Mouse (Mus musculus) gastrocnemius, postnatal 10 days (tissue): ENCODE data around the gene Dus1l. TPM values are rescaled to one million over a fixed set of nuclear protein-coding genes. Genes with fewer than 3 reads are reported as not detected.
A peak's percentile ranks its signal among the peaks of the same experiment; 100 is the strongest.
"Not testable (repeated sequence)": the region's sequence is repeated elsewhere in the genome, so short reads cannot be mapped to it uniquely, and the experiment has no call there.

Experiments
- DNase-seq: peaks from one replicate; pipeline ENCODE4 v3.0.0; 2021; ENCODE audit warnings: mixed read lengths
- total RNA-seq, 2 experiments: library from RNA; stranded (reverse); gene quantifications; 2 replicates each; pipeline ENCODE4 v1.2.3; 2021

The Dus1l gene
- total RNA-seq, 2 experiments from 2014 or later: 29.9 to 34.0 TPM

- peak; percentile 99 for DNase-seq
Measured at GRCm38 (mm10) chr11:120775774-120776469, 20.3 kb downstream of the Dus1l start.

- DNase-seq: no peak
Measured at GRCm38 (mm10) chr11:120773463-120774190, 22.6 kb downstream of the Dus1l start.

GRCm38 (mm10) chr11:120772749-120773148, 23.5 kb downstream of the Dus1l start:
- DNase-seq: no peak

- DNase-seq: no peak
Measured at GRCm38 (mm10) chr11:120768206-120768605, 28.0 kb downstream of the Dus1l start.

GRCm38 (mm10) chr11:120767023-120767422, 29.2 kb downstream of the Dus1l start:
- not testable (repeated sequence) for DNase-seq

- DNase-seq: not testable (repeated sequence)
Measured at GRCm38 (mm10) chr11:120763121-120763999, 32.8 kb downstream of the Dus1l start.

- not testable (repeated sequence) for DNase-seq
Measured at GRCm38 (mm10) chr11:120762672-120763041, 33.5 kb downstream of the Dus1l start, which contains the start of gene Hmga1b. Hmga1b (plus strand) TSS chr11:120762794.

- no peak for DNase-seq
Measured at GRCm38 (mm10) chr11:120761811-120762671, 34.2 kb downstream of the Dus1l start.

- DNase-seq: no peak
Measured at GRCm38 (mm10) chr11:120760236-120760635, 36.0 kb downstream of the Dus1l start.

- DNase-seq: no peak
Measured at GRCm38 (mm10) chr11:120751606-120752005, 44.6 kb downstream of the Dus1l start.

GRCm38 (mm10) chr11:120749430-120749829, 46.8 kb downstream of the Dus1l start:
- no peak for DNase-seq

GRCm38 (mm10) chr11:120747974-120748373, 48.2 kb downstream of the Dus1l start:
- DNase-seq: no peak

- no peak for DNase-seq
Measured at GRCm38 (mm10) chr11:120744121-120744701, 52.0 kb downstream of the Dus1l start.

- DNase-seq: no peak
Measured at GRCm38 (mm10) chr11:120740981-120741380, 55.2 kb downstream of the Dus1l start.

Other genes starting within 250 kb of the Dus1l start
- 10 to 100 TPM; 51.3 to 52.7 TPM for gene Mcrip1, start 246.7 kb downstream of the Dus1l start, total RNA-seq
- 100 to 1,000 TPM; 156 to 183 TPM for gene Ppp1r27, start 245.3 kb downstream of the Dus1l start, total RNA-seq
- 100 to 1,000 TPM; 349 to 414 TPM for gene P4hb, start 223.2 kb downstream of the Dus1l start, total RNA-seq
- gene Arhgdia, start 214.8 kb downstream of the Dus1l start, total RNA-seq: 100 to 1,000 TPM; 163 to 197 TPM
- 10 to 100 TPM; 72.1 to 77.3 TPM for gene Alyref, start 198.0 kb downstream of the Dus1l start, total RNA-seq
- 10 to 100 TPM; 60.1 to 67.6 TPM for gene Anapc11, start 198.0 kb downstream of the Dus1l start, total RNA-seq
- not detected for gene Npb, start 187.9 kb downstream of the Dus1l start, total RNA-seq
- gene Pcyt2, start 178.5 kb downstream of the Dus1l start, total RNA-seq: 10 to 100 TPM; 29.7 to 30.9 TPM
- gene Sirt7, start 171.2 kb downstream of the Dus1l start, total RNA-seq: 1 to 10 TPM; 6.5 to 9.2 TPM
- gene Mafg, start 162.8 kb downstream of the Dus1l start, total RNA-seq: 10 to 100 TPM; 27.6 to 39.6 TPM
- 10 to 100 TPM; 15.1 to 18.1 TPM for gene Pycr1, start 152.6 kb downstream of the Dus1l start, total RNA-seq
- gene Myadml2, start 148.2 kb downstream of the Dus1l start, total RNA-seq: 10 to 100 TPM; 89.2 to 92.0 TPM
- gene Notum, start 135.2 kb downstream of the Dus1l start, total RNA-seq: 1 to 10 TPM in 1 of 2 experiments, not detected in 1; 1.2 TPM
- gene Aspscr1, start 123.4 kb downstream of the Dus1l start, total RNA-seq: 10 to 100 TPM; 34.8 to 39.8 TPM
- gene Cenpx, start 82.7 kb downstream of the Dus1l start, total RNA-seq: 10 to 100 TPM; 34.9 to 35.6 TPM
- 10 to 100 TPM in 1 of 2 experiments, 1 to 10 TPM in 1; 7.7 to 10.1 TPM for gene Lrrc45, start 82.5 kb downstream of the Dus1l start, total RNA-seq
- 1 to 10 TPM; 1.8 to 2.7 TPM for gene Rac3, start 74.9 kb downstream of the Dus1l start, total RNA-seq
- gene Dcxr, start 69.1 kb downstream of the Dus1l start, total RNA-seq: 1 to 10 TPM; 3.4 to 3.7 TPM
- 10 to 100 TPM in 1 of 2 experiments, 1 to 10 TPM in 1; 9.9 to 10.8 TPM for gene Cbr2, start 64.3 kb downstream of the Dus1l start, total RNA-seq
- gene Hmga1b, start 33.6 kb downstream of the Dus1l start, total RNA-seq: 10 to 100 TPM; 13.3 to 15.9 TPM
- gene Rfng, start 12.2 kb downstream of the Dus1l start, total RNA-seq: 1 to 10 TPM; 6.3 to 7.7 TPM
- gene Gps1, start 12.1 kb downstream of the Dus1l start, total RNA-seq: 10 to 100 TPM; 57.3 to 61.5 TPM
- gene Fasn, start 28.1 kb upstream of the Dus1l start, total RNA-seq: 10 to 100 TPM; 21.8 to 26.4 TPM
- 1 to 10 TPM; 2.5 to 4.8 TPM for gene Ccdc57, start 136.5 kb upstream of the Dus1l start, total RNA-seq
- gene Slc16a3, start 152.1 kb upstream of the Dus1l start, total RNA-seq: 100 to 1,000 TPM; 193 to 232 TPM
- gene Csnk1d, start 194.9 kb upstream of the Dus1l start, total RNA-seq: 10 to 100 TPM; 67.8 to 77.3 TPM
- not detected for gene Cd7, start 243.0 kb upstream of the Dus1l start, total RNA-seq